Mouse (Mus musculus) lung, postnatal 36 days (tissue): ENCODE measurements around the gene Usp17lb.
"Not testable (repeated sequence)": the region's sequence is repeated elsewhere in the genome, so short reads cannot be mapped to it uniquely, and the experiment has no call there.

Source experiments
- DNase-seq: peaks from one replicate; pipeline ENCODE4 v3.0.0; 2022; ENCODE audit warnings: mixed read lengths

Gene Usp17lb

DNA sequence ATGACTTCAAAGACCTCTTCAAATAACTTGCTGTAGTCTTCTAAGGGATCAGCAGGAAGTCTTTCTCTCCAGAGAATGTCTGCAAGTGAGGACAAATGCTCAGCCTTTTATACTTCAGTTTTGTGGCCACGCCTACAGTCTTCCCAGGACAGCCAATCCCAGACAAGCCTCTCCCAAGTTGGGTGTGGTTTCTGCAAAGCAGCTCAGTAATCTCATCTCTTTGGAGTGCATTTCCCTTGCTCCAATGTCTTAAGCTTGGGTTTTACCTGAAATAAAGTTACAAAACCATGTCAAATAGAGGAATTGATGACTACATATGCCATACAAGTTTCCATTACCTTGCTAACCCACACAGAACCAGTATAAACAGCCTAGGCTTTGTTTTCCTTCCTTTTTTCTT, at the start of gene Usp17lb:
Usp17lb (minus strand) TSS at position 101 of the 400 bp plus-strand sequence.
- DNase-seq: no peak

DNA sequence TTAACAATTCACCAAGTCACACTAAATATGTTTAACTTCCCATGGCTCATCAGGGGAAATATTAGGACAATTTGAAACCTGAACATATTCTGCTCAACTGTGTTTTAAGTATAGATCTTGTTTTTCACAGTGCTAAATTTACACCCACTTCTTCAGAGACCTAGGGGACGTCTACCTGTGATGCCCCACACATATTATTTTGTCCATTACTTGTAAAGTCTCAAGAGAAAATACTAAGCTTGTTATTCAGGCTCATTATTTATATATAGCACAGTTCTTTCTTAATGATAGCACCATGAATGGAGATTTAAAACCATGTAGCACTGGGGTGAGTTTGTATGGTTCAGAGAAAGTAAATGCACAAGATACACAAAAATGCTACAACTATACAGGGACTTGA, 35.3 kb upstream of the Usp17lb start, which contains the start of gene Olfr665:
Olfr665 (plus strand) TSS at position 301 of the 400 bp plus-strand sequence.
- no peak for DNase-seq

GRCm38 (mm10) chr7:104861381-104861780, 19.0 kb upstream of the Usp17lb start:
- DNase-seq: no peak

DNA sequence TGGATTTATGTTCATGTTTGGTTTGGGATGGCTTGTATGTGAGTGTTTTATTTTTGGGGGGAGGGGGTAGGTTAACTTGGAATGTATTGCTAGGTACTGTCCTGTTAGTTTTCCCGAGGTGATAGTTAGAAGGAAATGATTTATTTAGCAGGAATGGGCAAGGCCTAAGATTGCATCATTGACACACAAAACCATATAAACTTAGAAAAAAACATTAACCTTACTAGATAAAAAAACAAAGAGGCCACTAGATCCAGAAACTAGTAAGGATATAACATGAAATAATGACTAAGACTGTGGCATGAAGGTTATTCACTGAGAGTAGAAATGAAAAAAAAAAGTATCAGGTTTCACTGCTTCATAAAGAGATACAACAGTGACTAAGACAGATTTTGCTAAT, 15.3 kb upstream of the Usp17lb start:
- no peak for DNase-seq

- not testable (repeated sequence) for DNase-seq
Observed at GRCm38 (mm10) chr7:104856709-104857108, 14.3 kb upstream of the Usp17lb start, which contains the start of gene Usp17la. Gene Usp17la, plus strand, starts transcription at chr7:104857009.

DNA sequence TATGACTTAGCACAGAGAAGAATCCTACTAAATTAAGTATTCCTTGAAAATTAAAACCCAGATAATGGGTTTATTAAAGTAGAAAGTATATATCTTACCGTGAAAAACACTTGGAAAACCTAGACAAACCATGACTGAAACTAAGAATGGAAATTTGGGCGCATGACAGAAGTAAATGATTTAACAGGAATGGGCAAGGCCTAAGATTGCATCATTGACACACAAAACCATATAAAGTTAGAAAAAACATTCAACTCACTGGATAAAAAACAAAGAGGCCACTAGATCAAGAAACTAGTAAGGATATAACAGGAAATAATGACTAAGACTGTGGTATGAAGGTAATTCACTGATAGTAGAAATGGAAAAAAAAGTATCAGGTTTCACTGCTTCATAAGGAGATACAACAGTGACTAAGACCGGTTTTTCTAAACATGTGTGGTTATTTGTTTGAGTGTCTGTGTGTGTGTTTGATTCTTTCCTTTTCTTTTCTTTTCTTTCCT, 12.9 kb upstream of the Usp17lb start:
- DNase-seq: no peak

GRCm38 (mm10) chr7:104851546-104851945, 9.1 kb upstream of the Usp17lb start:
- DNase-seq: not testable (repeated sequence)

DNA sequence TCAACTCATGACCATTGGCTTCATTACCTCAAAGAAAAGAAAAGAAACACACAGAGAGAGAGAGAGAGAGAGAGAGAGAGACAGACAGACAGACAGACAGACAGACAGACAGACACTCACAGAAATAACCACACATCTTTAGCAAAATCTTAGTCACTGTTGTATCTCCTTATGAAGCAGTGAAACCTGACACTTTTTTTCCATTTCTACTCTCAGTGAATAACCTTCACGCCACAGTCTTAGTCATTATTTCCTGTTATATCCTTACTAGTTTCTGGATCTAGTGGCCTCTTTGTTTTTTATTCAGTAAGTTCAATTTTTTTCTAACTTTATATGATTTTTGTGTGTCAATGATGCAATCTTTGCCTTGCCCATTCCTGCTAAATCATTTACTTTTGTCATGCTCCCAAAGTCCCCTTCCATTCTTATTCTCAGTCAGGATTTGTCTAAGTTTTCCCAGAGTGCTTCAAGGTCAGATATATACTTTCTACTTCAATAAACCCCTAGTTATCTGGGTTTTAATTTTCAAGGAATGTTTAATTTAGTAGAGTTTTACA, 1.4 kb upstream of the Usp17lb start:
- DNase-seq: no peak

- not testable (repeated sequence) for DNase-seq
Observed at GRCm38 (mm10) chr7:104810335-104810734, 32.1 kb downstream of the Usp17lb start.

DNA sequence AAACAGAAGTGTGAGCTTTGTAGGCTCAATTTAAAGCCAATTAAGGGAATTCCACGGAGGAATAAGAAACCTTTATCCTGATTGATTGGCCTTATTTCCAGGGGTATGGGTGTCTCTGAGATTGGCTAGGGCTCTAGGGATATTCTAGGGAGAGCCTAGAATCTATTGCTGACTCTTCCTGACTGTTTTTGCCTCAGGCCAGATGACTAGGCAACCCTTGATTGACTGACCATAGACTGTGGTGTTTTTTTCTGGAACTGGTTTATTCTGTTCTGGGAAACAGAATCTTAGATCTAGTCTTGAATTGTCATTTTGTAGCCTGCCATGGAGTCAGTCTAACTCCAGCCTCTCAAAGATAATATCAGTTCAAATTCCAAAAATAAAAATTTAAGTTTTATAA, 51.6 kb downstream of the Usp17lb start:
- no peak for DNase-seq
